Mouse (Mus musculus) heart, postnatal 0 days (tissue): ENCODE results near the gene Gm49354.

Experiments used
- CTCF ChIP-seq: IDR thresholded peaks from 2 replicates; pipeline ENCODE4 v1.5.1; 2016; ENCODE audit warnings: antibody characterized with exemption, control low read depth, low read depth
- EP300 ChIP-seq: IDR thresholded peaks from 2 replicates; pipeline ENCODE4 v1.6.1; 2016; ENCODE audit warnings: antibody characterized with exemption, low read depth

- TF ChIP-seq CTCF (no peak), EP300 (no peak)
These were observed 42.6 kb downstream of the Gm49354 start for GRCm38 (mm10) chr13:59739397-59739796.
